Mouse (Mus musculus) C2C12 (cell line): Measurements from ENCODE around the gene Gm10645.

Source experiments
- CEBPB ChIP-seq: IDR thresholded peaks from one replicate; pipeline ENCODE4 v1.6.1; 2011; ENCODE audit warnings: low read depth, mild to moderate bottlenecking, control low read depth, moderate library complexity
- CTCF ChIP-seq: IDR thresholded peaks from one replicate; pipeline ENCODE4 v1.5.1; 2011; ENCODE audit not compliant: control insufficient read depth, insufficient read depth, insufficient read length
- FOSL1 ChIP-seq: IDR thresholded peaks from one replicate; pipeline ENCODE4 v1.8.0; 2011; ENCODE audit warnings: mild to moderate bottlenecking, low read length; ENCODE audit not compliant: poor library complexity, insufficient read depth, severe bottlenecking
- MAX ChIP-seq: IDR thresholded peaks from one replicate; pipeline ENCODE4 v1.6.1; 2011; ENCODE audit warnings: mild to moderate bottlenecking, control low read depth
- MYOD1 ChIP-seq: IDR thresholded peaks from one replicate; pipeline ENCODE4 v1.6.1; 2011; ENCODE audit warnings: low read depth; ENCODE audit not compliant: control insufficient read depth, insufficient read length
- MYOG ChIP-seq: IDR thresholded peaks from one replicate; pipeline ENCODE4 v1.6.1; 2011; ENCODE audit not compliant: control insufficient read depth, insufficient read length; ENCODE audit errors: extremely low read depth
- USF1 ChIP-seq: IDR thresholded peaks from one replicate; pipeline ENCODE4 v1.6.1; 2011; ENCODE audit warnings: low read depth, mild to moderate bottlenecking, control low read depth, moderate library complexity

- TF ChIP-seq CTCF (no peak), USF1 (no peak), MYOG (no peak), FOSL1 (no peak), CEBPB (no peak), MYOD1 (no peak), MAX (no peak)
Observed at GRCm38 (mm10) chr8:83200191-83201177, 34.5 kb upstream of the Gm10645 start.
